Mouse (Mus musculus) ES-Bruce4 (cell line): ENCODE data around the gene Mki67. TPM values are rescaled to one million over a fixed set of nuclear protein-coding genes. Genes with fewer than 3 reads are reported as not detected.

Source experiments
- H3K27ac ChIP-seq: 2 replicates; pipeline ENCODE4 v1.5.1; 2012; ENCODE audit warnings: low read length, inconsistent platforms; ENCODE audit not compliant: insufficient read depth
- H3K27me3 ChIP-seq: 2 replicates; pipeline ENCODE4 v1.6.1; 2012; ENCODE audit warnings: mild to moderate bottlenecking, low read length, inconsistent platforms; ENCODE audit not compliant: control insufficient read depth, poor library complexity, insufficient read depth, severe bottlenecking
- H3K36me3 ChIP-seq: 2 replicates; pipeline ENCODE4 v1.6.1; 2012; ENCODE audit warnings: inconsistent platforms, mild to moderate bottlenecking, low read length, moderate library complexity; ENCODE audit not compliant: control insufficient read depth, poor library complexity, insufficient read depth, severe bottlenecking
- H3K4me1 ChIP-seq: one replicate; pipeline ENCODE4 v1.8.1; 2011; ENCODE audit warnings: low read length; ENCODE audit not compliant: control insufficient read depth, insufficient read depth
- H3K4me3 ChIP-seq: 2 replicates; pipeline ENCODE4 v1.5.1; 2011; ENCODE audit warnings: low read depth, mild to moderate bottlenecking, low read length
- H3K9ac ChIP-seq: 2 replicates; pipeline ENCODE4 v1.6.1; 2012; ENCODE audit warnings: low read depth, mild to moderate bottlenecking, inconsistent platforms; ENCODE audit not compliant: poor library complexity, severe bottlenecking
- H3K9me3 ChIP-seq: replicated peaks from 2 replicates; pipeline ENCODE4 v1.6.1; 2012; ENCODE audit warnings: mild to moderate bottlenecking, low read length, inconsistent platforms; ENCODE audit not compliant: control insufficient read depth, poor library complexity, insufficient read depth, severe bottlenecking
- CTCF ChIP-seq: IDR thresholded peaks from one replicate; pipeline ENCODE4 v1.8.1; 2011; ENCODE audit warnings: low read depth, low read length
- EP300 ChIP-seq: IDR thresholded peaks from 2 replicates; pipeline ENCODE4 v1.6.1; 2011; ENCODE audit warnings: low read depth, low read length; ENCODE audit not compliant: insufficient read depth
- POLR2A ChIP-seq: IDR thresholded peaks from one replicate; pipeline ENCODE4 v1.8.1; 2011; ENCODE audit warnings: low read length; ENCODE audit not compliant: insufficient read depth
- polyA plus RNA-seq: library from polyadenylated mRNA; stranded (reverse); fragments of >200 nt; gene quantifications from 2 replicates; pipeline ENCODE4 v1.2.4, GENCODE M21; 2011; ENCODE audit warnings: low read depth; ENCODE audit not compliant: missing spikeins, insufficient read depth, insufficient read length

Mki67 gene
- polyA plus RNA-seq, 1 experiment: 225 TPM

GRCm38 (mm10) chr7:135735691-135736580 is 19.8 kb upstream of the Mki67 start:
- H3K27ac ChIP-seq: no peak overlapping the region
- no peaks in the 10 kb centered on the region for H3K36me3 ChIP-seq
- H3K4me3 ChIP-seq: no peak overlapping the region
- TF ChIP-seq POLR2A (no peak), CTCF (peak; percentile 71)
- peaks cover 10% of the 10 kb centered on the region for H3K9me3 ChIP-seq
- H3K4me1 ChIP-seq: no peaks in the 10 kb centered on the region
- no peak overlapping the region for H3K9ac ChIP-seq
- H3K27me3 ChIP-seq: no peaks in the 10 kb centered on the region

GRCm38 (mm10) chr7:135734911-135735646 is 18.9 kb upstream of the Mki67 start:
- Histone ChIP-seq H3K36me3 (no peaks in the 10 kb centered on the region), H3K4me1 (no peaks in the 10 kb centered on the region), H3K9me3 (peaks cover 10% of the 10 kb centered on the region), H3K9ac (no peak overlapping the region), H3K27ac (no peak overlapping the region), H3K27me3 (no peaks in the 10 kb centered on the region), H3K4me3 (no peak overlapping the region)
- TF ChIP-seq EP300 (no peak), CTCF (no peak), POLR2A (no peak)

- Histone ChIP-seq H3K27ac (no peak overlapping the region), H3K4me1 (no peaks in the 10 kb centered on the region), H3K9ac (no peak overlapping the region), H3K9me3 (peaks cover 10% of the 10 kb centered on the region), H3K27me3 (no peaks in the 10 kb centered on the region), H3K36me3 (no peaks in the 10 kb centered on the region), H3K4me3 (no peak overlapping the region)
- TF ChIP-seq POLR2A: no peak
- no peak for TF ChIP-seq EP300
- TF ChIP-seq CTCF: no peak
These were observed 18.2 kb upstream of the Mki67 start for GRCm38 (mm10) chr7:135734379-135734778.

GRCm38 (mm10) chr7:135728038-135728437 is 11.9 kb upstream of the Mki67 start:
- Histone ChIP-seq H3K4me3 (no peak overlapping the region), H3K9ac (no peak overlapping the region), H3K9me3 (peaks cover 5% of the 10 kb centered on the region), H3K4me1 (no peaks in the 10 kb centered on the region), H3K27me3 (no peaks in the 10 kb centered on the region), H3K36me3 (no peaks in the 10 kb centered on the region), H3K27ac (no peak overlapping the region)
- TF ChIP-seq EP300 (no peak), CTCF (no peak), POLR2A (no peak)

- no peak overlapping the region for H3K27ac ChIP-seq
- H3K4me3 ChIP-seq: no peak overlapping the region
- H3K27me3 ChIP-seq: no peaks in the 10 kb centered on the region
- no peak overlapping the region for H3K9ac ChIP-seq
- no peak for TF ChIP-seq EP300
- H3K36me3 ChIP-seq: no peaks in the 10 kb centered on the region
- H3K9me3 ChIP-seq: peaks cover 5% of the 10 kb centered on the region
- no peaks in the 10 kb centered on the region for H3K4me1 ChIP-seq
These were observed 10.5 kb upstream of the Mki67 start for GRCm38 (mm10) chr7:135726707-135727106.

GRCm38 (mm10) chr7:135723672-135724341 is 7.6 kb upstream of the Mki67 start:
- Histone ChIP-seq H3K27ac (no peak overlapping the region), H3K36me3 (no peaks in the 10 kb centered on the region), H3K4me1 (no peaks in the 10 kb centered on the region), H3K9me3 (peaks cover 5% of the 10 kb centered on the region), H3K4me3 (no peak overlapping the region), H3K27me3 (no peaks in the 10 kb centered on the region), H3K9ac (no peak overlapping the region)
- no peak for TF ChIP-seq POLR2A
- TF ChIP-seq CTCF: no peak
- no peak for TF ChIP-seq EP300
